Mouse (Mus musculus) brain, embryonic 14.5 days (tissue): ENCODE measurements at regions not wholly inside any gene's neighbourhood (a gene's known extent, or its start where the extent isn't known, plus 50 kb on each side); places are given as distances from the start of the nearest gene placed in this dataset.

Source experiments
- CTCF ChIP-seq: fragments of 200-500 bp; IDR thresholded peaks from 2 replicates; pipeline ENCODE4 v1.5.1; 2012; ENCODE audit warnings: inconsistent platforms, mild to moderate bottlenecking, moderate library complexity, borderline replicate concordance; ENCODE audit not compliant: insufficient read depth, insufficient read length; ENCODE audit errors: extremely low read depth
- POLR2A ChIP-seq: fragments of 200-500 bp; IDR thresholded peaks from 2 replicates; pipeline ENCODE4 v1.6.1; 2012; ENCODE audit warnings: mild to moderate bottlenecking, inconsistent platforms, borderline replicate concordance; ENCODE audit not compliant: poor library complexity, insufficient read depth, insufficient read length, severe bottlenecking; ENCODE audit errors: extremely low read depth

DNA sequence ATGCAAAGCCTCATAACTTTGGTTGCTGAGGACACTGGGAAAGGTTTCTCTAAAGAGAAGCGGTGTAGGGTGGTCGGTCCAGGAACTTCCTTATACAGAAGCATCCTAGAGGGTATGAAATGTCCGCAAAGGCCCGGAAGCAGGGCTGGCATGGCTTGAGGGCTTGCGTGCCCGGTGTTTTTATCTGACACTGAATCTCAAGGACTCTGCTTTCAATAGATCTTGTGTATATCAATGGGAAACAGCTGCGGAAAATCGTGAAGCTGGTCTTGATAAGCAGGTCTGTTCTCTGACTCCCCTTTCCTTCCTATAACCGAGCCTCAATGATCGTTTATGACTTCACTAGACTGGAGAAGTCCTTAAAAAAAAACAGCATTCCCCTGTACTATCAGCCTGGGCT, 580.4 kb upstream of the Gm19410 start:
- TF ChIP-seq CTCF (no peak), POLR2A (no peak)
